Mouse (Mus musculus) midbrain, embryonic 16.5 days (tissue): ENCODE measurements around the gene Nos1. TPM values are rescaled to one million over a fixed set of nuclear protein-coding genes. Genes with fewer than 3 reads are reported as not detected.

ENCODE experiments used
- ATAC-seq: fragments of 200-750 bp; cut with Nextera tagmentation; 2 replicates; pipeline ENCODE4 v1.8.0; 2017; ENCODE audit warnings: moderate TSS enrichment
- H3K27ac ChIP-seq: fragments of 300-500 bp; sonication (generic); 2 replicates; pipeline ENCODE4 v1.5.1; 2014; ENCODE audit warnings: mild to moderate bottlenecking, low read length, mixed read lengths
- H3K27me3 ChIP-seq: fragments of 300-500 bp; sonication (generic); 2 replicates; pipeline ENCODE4 v1.6.1; 2014; ENCODE audit warnings: low read depth, low read length, mixed read lengths; ENCODE audit not compliant: control insufficient read depth, insufficient read depth
- H3K36me3 ChIP-seq: fragments of 300-500 bp; sonication (generic); 2 replicates; pipeline ENCODE4 v1.6.1; 2014; ENCODE audit warnings: mild to moderate bottlenecking, low read length, moderate library complexity, mixed read lengths; ENCODE audit not compliant: control insufficient read depth, insufficient read depth
- H3K4me1 ChIP-seq: fragments of 300-500 bp; sonication (generic); 2 replicates; pipeline ENCODE4 v1.6.1; 2014; ENCODE audit warnings: mild to moderate bottlenecking, low read length, mixed read lengths; ENCODE audit not compliant: control insufficient read depth, insufficient read depth
- H3K4me2 ChIP-seq: fragments of 300-500 bp; sonication (generic); 2 replicates; pipeline ENCODE4 v1.6.1; 2014; ENCODE audit warnings: mild to moderate bottlenecking, low read length, mixed read lengths
- H3K4me3 ChIP-seq: fragments of 300-500 bp; sonication (generic); 2 replicates; pipeline ENCODE4 v1.5.1; 2014; ENCODE audit warnings: low read depth, mild to moderate bottlenecking, low read length, moderate library complexity, mixed read lengths
- H3K9ac ChIP-seq: fragments of 300-500 bp; sonication (generic); 2 replicates; pipeline ENCODE4 v1.6.1; 2014; ENCODE audit warnings: low read depth, low read length, mixed read lengths
- H3K9me3 ChIP-seq: fragments of 300-500 bp; sonication (generic); replicated peaks from 2 replicates; pipeline ENCODE4 v1.6.1; 2014; ENCODE audit warnings: mild to moderate bottlenecking, low read length, mixed read lengths; ENCODE audit not compliant: control insufficient read depth, poor library complexity, severe bottlenecking
- WGBS: fragments of 180-500 bp; shearing (Covaris S2); extraction: QIAGEN DNeasy Blood & Tissue Kit; methylation state at CpG from one replicate; pipeline ENCODE4 v1.1.7; 2014; 5-methylcytosine and 5-hydroxymethylcytosine counted together
- polyA plus RNA-seq: library from polyadenylated mRNA; unstranded; fragments of >200 nt; fragmentation: Nextera tagmentation; extraction: Ambion mirVana; gene quantifications from 2 replicates; pipeline ENCODE4 v1.2.1, GENCODE M21; 2015

Gene Nos1
- polyA plus RNA-seq, 1 experiment from 2014 or later: 3.0 TPM

DNA sequence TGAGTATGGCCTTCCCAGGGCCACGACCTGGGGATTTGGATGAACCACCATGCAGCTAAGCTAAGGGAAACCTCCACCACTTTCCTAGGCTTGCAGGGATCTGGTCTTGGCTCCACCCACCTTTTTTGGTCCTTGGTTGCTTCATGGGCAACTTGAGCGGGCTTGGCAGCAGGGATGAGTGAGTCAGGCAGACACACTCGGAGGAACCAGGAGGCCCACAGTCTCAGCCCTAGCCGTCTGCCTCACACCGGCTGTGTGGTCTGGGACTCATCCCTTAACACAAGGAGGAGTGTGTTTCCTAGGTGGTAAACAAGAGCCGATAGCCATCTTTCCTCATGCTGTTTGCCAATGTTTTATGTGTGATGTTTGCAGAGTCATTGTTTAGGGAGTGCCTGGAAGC is 9.2 kb downstream of the Nos1 start:
- Histone ChIP-seq H3K9ac (no peak overlapping the region), H3K9me3 (no peaks in the 10 kb centered on the region), H3K36me3 (no peaks in the 10 kb centered on the region), H3K27ac (no peak overlapping the region), H3K4me1 (peaks cover 5% of the 10 kb centered on the region), H3K4me3 (no peak overlapping the region), H3K4me2 (no peak overlapping the region), H3K27me3 (no peaks in the 10 kb centered on the region)
- no peak for ATAC-seq
- 72% methylated on average over 6 of the region's 6 CpGs for WGBS

DNA sequence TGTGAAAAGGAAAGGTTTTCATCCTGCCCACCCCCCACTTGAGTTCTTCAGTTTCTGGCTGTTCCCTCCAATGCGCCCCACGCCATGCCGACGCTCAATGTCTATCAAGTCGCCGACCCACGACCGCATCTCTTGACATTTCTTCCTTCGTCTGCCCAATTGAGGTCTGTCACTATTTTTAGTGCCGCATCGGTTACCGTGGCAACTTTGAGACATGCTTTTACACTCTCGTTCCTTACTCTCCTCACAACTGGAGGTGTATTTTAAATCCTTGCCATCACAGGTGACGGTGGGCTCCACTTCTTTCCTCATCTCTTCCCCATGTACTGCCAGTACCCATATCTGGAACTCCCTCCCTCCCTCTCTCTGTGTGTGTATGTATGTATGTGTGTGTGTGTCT is 11.0 kb downstream of the Nos1 start:
- no peaks in the 10 kb centered on the region for H3K27me3 ChIP-seq
- no peak overlapping the region for H3K4me2 ChIP-seq
- no peaks in the 10 kb centered on the region for H3K9me3 ChIP-seq
- H3K4me1 ChIP-seq: peaks cover 5% of the 10 kb centered on the region
- no peak overlapping the region for H3K27ac ChIP-seq
- no peak overlapping the region for H3K4me3 ChIP-seq
- H3K36me3 ChIP-seq: no peaks in the 10 kb centered on the region
- no peak; the same call in 1 of the 2 replicates for ATAC-seq
- WGBS: 49% methylated on average over 14 of the region's 14 CpGs
- no peak overlapping the region for H3K9ac ChIP-seq

DNA sequence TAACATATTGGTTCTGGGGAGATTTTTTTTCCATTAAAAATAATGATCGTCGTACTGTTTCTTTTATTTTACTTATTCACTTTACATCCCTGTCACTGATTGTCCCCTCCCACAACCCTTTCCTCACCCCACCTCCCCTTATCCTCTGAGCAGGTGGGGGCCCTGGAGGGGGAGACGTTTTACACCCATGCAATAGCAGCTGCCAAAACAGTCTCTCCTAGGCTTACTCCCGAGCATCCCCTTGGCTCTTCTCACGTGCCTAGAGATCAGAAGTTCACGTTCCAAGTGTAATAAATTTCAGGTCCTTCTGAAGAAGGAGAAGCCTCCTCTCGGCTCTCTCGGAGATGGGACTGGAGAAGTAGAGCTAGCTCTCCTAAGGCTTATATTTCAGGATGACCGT is 20.0 kb downstream of the Nos1 start:
- ATAC-seq: no peak
- H3K4me1 ChIP-seq: no peaks in the 10 kb centered on the region
- no peak overlapping the region for H3K27ac ChIP-seq
- no peak overlapping the region for H3K4me2 ChIP-seq
- H3K9me3 ChIP-seq: no peaks in the 10 kb centered on the region
- no peak overlapping the region for H3K4me3 ChIP-seq
- H3K9ac ChIP-seq: no peak overlapping the region
- H3K27me3 ChIP-seq: no peaks in the 10 kb centered on the region
- WGBS: 80% methylated on average over 9 of the region's 9 CpGs
- no peaks in the 10 kb centered on the region for H3K36me3 ChIP-seq

DNA sequence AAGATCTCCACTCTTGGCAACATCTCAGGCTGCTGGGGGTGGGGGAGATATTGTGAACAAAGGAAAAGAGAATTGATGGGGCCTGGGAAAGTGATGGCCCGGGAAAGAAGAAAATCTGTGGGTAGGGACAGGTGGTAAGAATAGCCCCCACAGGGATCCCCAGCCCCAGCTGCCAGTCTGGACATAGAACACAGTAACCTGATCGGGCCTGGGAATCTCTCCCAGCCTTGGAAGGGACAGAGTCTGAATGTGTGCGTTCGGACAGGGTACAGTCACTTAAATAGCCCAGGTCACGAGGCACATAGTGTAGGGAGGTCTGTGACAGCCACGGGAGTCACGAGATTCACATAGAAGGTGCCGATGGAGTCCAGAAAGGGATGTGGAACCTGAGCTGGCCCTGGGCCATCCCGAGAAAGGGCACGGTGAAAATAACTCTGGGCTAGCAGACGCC is 21.3 kb downstream of the Nos1 start:
- no peak overlapping the region for H3K4me2 ChIP-seq
- no peak for ATAC-seq
- 89% methylated on average over 11 of the region's 11 CpGs for whole genome bisulfite sequencing

DNA sequence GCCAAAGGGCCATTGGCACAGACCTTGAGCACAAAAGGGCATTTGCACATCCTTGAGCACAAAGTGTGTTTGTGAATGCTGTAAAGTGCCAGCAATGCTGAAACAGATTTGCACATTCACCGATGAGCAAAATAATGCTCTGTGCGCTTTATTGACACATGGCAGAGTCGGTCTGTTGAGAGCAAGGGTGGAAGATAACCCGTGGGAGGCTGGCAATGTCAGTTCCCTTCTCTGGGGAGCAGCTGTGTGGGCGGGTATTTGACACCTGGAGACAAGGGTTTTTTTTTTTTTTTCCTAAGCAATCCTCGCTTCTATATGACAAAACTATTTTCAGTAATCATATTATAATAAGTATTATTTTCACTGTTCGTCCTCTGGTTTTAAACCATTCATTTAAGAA is 22.7 kb downstream of the Nos1 start:
- no peaks in the 10 kb centered on the region for H3K4me1 ChIP-seq
- no peak overlapping the region for H3K27ac ChIP-seq
- no peak for ATAC-seq
- H3K4me2 ChIP-seq: no peak overlapping the region
- WGBS: 76% methylated on average over 7 of the region's 7 CpGs
- no peaks in the 10 kb centered on the region for H3K36me3 ChIP-seq
- H3K27me3 ChIP-seq: no peaks in the 10 kb centered on the region
- H3K9ac ChIP-seq: no peak overlapping the region
- no peak overlapping the region for H3K4me3 ChIP-seq
- H3K9me3 ChIP-seq: no peaks in the 10 kb centered on the region

More for the DNA sequence above, 21.3 kb downstream of the Nos1 start:
- H3K9me3 ChIP-seq: no peaks in the 10 kb centered on the region
- H3K27ac ChIP-seq: no peak overlapping the region
- no peaks in the 10 kb centered on the region for H3K27me3 ChIP-seq
- H3K4me3 ChIP-seq: no peak overlapping the region
- no peak overlapping the region for H3K9ac ChIP-seq
- H3K36me3 ChIP-seq: no peaks in the 10 kb centered on the region
- no peaks in the 10 kb centered on the region for H3K4me1 ChIP-seq

DNA sequence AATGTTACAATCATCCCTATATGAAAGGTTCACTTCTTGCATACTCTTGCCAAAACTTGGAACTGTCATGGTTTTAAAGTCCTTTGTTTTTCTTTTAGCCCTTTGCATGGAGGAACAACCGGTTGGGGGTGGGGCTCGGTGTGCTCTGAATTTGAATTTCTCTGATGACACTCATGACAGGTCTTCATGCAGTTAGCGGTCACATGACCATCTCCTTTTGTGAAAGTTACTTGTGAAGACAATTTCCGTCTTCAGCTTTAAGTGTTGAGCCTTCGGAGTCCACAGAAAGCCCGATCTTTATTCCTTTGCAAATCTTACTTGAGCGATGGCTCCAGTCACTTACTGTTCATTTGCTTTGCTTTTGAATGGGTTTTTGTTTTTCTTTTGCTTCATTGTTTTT is 30.1 kb downstream of the Nos1 start:
- no peak for ATAC-seq
- no peak overlapping the region for H3K27ac ChIP-seq
- no peak overlapping the region for H3K4me3 ChIP-seq
- H3K4me2 ChIP-seq: no peak overlapping the region
- H3K36me3 ChIP-seq: no peaks in the 10 kb centered on the region
- no peaks in the 10 kb centered on the region for H3K4me1 ChIP-seq
- H3K9ac ChIP-seq: no peak overlapping the region
- 93% methylated on average over 7 of the region's 7 CpGs for WGBS
- H3K9me3 ChIP-seq: no peaks in the 10 kb centered on the region
- H3K27me3 ChIP-seq: no peaks in the 10 kb centered on the region

DNA sequence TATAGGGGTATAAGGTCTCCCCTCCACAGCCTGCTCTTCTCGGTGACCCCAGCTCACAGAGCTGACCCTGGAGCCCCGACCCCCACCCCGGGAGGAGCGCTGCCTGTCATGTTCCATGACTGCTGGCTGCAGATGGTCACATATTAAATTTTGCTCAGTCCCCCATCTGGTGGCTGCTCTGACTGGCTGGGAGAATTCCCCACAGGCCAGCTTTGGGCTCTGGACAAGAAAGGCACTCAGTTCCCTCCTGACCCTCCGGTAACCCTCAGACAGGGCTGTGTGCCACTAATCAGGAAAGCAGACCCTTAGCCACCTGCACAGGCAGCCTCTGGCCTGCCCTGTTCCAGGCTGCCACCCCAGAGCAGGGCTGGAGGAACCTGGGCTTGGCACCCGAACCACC is 38.0 kb downstream of the Nos1 start:
- no peak overlapping the region for H3K9ac ChIP-seq
- no peak overlapping the region for H3K4me2 ChIP-seq
- H3K36me3 ChIP-seq: no peaks in the 10 kb centered on the region
- H3K4me1 ChIP-seq: no peaks in the 10 kb centered on the region
- H3K27me3 ChIP-seq: no peaks in the 10 kb centered on the region
- ATAC-seq: no peak
- 75% methylated on average over 6 of the region's 6 CpGs for WGBS
- H3K4me3 ChIP-seq: no peak overlapping the region
- no peaks in the 10 kb centered on the region for H3K9me3 ChIP-seq
- H3K27ac ChIP-seq: no peak overlapping the region

DNA sequence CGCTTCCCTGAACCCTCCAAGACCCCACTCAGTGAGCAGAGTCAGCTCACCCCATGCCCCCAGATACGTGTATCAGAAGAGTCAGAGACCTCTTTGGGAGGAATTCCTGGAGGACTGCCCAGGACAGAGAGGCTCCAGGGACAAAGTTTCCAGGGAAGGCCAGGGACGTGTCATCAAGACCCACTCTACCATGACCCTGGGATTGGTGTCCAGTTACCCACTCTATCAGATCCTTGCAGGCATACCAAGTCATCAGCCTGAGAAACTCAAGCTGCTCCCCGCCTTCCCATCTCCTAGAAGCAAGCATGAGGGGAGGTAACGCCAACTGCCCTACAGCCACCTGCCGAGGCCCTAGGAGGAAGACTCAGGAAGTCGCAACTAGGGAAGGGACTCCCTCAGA is 39.6 kb downstream of the Nos1 start:
- Histone ChIP-seq H3K4me1 (no peaks in the 10 kb centered on the region), H3K4me3 (no peak overlapping the region), H3K9ac (no peak overlapping the region), H3K27me3 (no peaks in the 10 kb centered on the region), H3K9me3 (no peaks in the 10 kb centered on the region), H3K27ac (no peak overlapping the region), H3K4me2 (no peak overlapping the region), H3K36me3 (no peaks in the 10 kb centered on the region)
- WGBS: 81% methylated on average over 7 of the region's 7 CpGs
- no peak for ATAC-seq

DNA sequence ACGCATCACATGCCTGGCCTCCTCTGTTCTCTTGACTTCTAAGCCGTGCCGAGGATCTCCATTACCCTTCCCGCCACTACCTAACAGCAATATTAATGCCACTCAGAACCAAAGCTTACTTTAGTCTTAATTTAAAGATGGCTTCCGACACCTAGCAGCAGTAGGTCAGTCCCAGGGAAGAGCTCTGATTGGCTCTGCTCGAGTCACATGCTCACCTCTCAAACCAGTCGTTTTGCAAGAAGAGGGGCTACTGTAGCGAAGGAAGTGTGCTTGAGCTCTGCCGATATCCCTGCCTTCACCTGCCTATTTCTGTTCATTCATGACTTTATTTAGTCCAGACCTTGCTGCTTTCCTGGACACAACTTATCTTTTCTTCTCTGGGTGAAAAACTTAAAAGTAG is 43.0 kb downstream of the Nos1 start:
- ATAC-seq: no peak
- no peak overlapping the region for H3K4me3 ChIP-seq
- 94% methylated on average over 9 of the region's 9 CpGs for WGBS
- H3K27me3 ChIP-seq: no peaks in the 10 kb centered on the region
- no peaks in the 10 kb centered on the region for H3K36me3 ChIP-seq
- no peaks in the 10 kb centered on the region for H3K9me3 ChIP-seq
- H3K9ac ChIP-seq: no peak overlapping the region
- no peaks in the 10 kb centered on the region for H3K4me1 ChIP-seq
- H3K27ac ChIP-seq: no peak overlapping the region
- no peak overlapping the region for H3K4me2 ChIP-seq

DNA sequence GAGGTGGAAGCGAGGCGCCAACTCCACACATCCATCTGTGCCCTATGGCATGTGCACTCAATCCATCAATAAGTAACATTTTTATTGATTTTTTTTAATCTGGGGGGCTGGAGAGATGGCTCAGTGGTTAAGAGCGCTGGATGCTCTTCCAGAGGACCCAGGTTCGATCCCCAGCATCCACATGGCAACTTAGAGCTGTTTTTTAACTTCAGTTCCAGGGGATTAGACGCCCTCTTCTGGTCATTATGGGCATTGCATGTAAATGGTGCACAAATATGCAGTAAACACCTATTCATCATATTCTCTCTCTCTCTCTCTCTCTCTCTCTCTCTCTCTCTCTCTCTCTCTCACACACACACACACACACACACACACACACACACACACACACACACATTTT is 43.7 kb downstream of the Nos1 start:
- no peak overlapping the region for H3K4me3 ChIP-seq
- H3K27ac ChIP-seq: no peak overlapping the region
- no peaks in the 10 kb centered on the region for H3K4me1 ChIP-seq
- no peak overlapping the region for H3K9ac ChIP-seq
- H3K9me3 ChIP-seq: no peaks in the 10 kb centered on the region
- no peaks in the 10 kb centered on the region for H3K36me3 ChIP-seq
- no peak overlapping the region for H3K4me2 ChIP-seq
- ATAC-seq: no peak
- 87% methylated on average over 5 of the region's 5 CpGs for WGBS
- no peaks in the 10 kb centered on the region for H3K27me3 ChIP-seq
